Mouse (Mus musculus): ENCODE data around the gene Adam23.
"Not testable (repeated sequence)": the region's sequence is repeated elsewhere in the genome, so short reads cannot be mapped to it uniquely, and the experiment has no call there.

Gene Adam23

GRCm38 (mm10) chr1:63586869-63587268, 141.2 kb downstream of the Adam23 start:
- DNase-seq (ENCODE audit: low read depth) = no peak

GRCm38 (mm10) chr1:63603870-63604500, 158.3 kb downstream of the Adam23 start:
- no peak for DNase-seq (ENCODE audit: low read depth)

DNA sequence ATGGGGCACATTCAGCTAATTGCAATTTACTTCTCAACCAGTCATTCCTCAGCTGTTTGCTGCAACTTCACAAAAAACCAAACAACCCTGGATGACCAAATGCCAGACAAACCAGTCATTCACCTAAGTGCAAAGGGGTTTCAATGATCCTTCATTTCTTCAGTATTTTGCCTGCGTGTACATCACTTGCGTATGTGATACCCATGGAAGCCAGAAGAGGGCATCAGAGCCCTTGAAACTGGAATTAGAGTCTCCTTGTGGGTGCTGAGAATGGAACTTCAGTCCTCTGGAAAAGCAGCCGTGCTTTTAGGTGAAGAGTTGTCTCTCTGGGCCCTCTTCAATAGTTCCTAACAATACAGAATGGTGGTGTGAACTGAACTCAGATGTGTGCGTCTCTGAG, 163.9 kb downstream of the Adam23 start:
- no peak for DNase-seq (ENCODE audit: low read depth)

- peak; percentile 44 for DNase-seq (ENCODE audit: low read depth)
Observed at GRCm38 (mm10) chr1:63614594-63614993, 168.9 kb downstream of the Adam23 start.

DNA sequence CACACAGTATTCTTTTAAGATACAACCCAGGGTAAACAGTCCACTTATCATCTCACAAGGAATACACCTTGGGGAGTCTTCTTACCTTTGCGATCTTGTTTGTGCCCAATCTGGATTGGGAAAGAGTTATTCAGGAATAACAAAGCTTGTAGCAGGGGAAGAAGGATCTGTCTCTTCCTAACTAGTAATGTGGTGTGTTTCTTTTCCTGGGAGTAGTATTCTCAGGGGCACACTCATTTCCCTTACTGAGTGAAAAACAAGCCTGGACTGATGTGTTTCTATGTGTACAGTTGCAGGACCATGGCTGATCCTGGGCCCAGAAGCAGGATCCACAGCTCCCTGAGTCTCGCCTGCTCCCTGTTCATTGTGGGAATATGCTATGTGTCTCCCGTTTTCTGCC, 170.0 kb downstream of the Adam23 start, which contains the start of gene Gm39653:
Gm39653 (plus strand) TSS at position 301 of the 400 bp plus-strand sequence.
- DNase-seq (ENCODE audit: low read depth) = no peak

DNA sequence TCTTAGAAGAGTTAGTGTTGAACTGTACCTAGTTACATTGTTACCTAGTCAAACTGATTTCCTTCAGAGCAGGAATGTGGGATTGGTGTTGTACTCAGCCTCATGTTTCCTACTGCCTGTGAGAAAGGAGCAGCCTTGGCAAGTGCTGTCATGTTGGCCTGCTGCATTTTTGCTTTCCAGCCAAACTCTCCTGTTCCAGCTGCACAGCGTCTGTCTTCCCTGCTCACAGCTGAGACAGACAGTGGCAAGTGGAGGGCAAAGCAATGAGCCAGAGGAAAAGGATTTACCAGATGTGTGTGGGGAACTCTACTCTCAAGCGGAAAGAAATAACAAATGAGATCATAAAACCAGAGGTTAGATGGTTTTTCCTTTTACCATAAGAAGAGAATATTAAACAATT, 182.5 kb downstream of the Adam23 start:
- no peak for DNase-seq (ENCODE audit: low read depth)

DNA sequence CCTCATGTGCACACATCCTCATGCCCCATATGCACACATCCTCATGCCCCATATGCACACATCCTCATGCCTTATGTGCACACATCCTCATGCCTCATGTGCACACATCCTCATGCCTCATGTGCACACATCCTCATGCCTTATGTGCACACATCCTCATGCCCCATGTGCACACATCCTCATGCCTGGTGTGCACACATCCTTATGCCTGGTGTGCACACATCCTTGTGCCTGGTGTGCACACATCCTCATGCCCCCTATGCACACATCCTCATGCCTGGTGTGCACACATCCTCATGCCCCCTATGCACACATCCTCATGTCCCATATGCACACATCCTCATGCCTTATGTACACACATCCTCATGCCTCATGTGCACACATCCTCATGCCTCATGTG, 184.7 kb downstream of the Adam23 start:
- not testable (repeated sequence) for DNase-seq (ENCODE audit: low read depth)

- no peak for DNase-seq (ENCODE audit: low read depth)
Observed at GRCm38 (mm10) chr1:63639921-63640320, 194.2 kb downstream of the Adam23 start.

All from c-Kit-positive CD71-negative TER-119-negative erythroid progenitor cells, embryonic 14.5 days (primary cell).